10 mouse cellular contexts compared by ENCODE assay signal in genomic region chr17:25568880-25569279, GRCm38 (mm10). TPM values are rescaled to one million over a fixed set of nuclear protein-coding genes. Genes with fewer than 3 reads are reported as not detected.
DNase-seq lines count a peak whose midpoint lies in the region; ATAC-seq and TF ChIP-seq lines count a peak whose summit lies in the region.
"Had no signal": no experiment of that assay in that cellular context is flagged by ENCODE, and none has a peak within 500 bp of the region (broad histone marks: within the 10 kb centered on the region; RNA-seq: fewer than 3 reads in every experiment).

No protein-coding gene starts in this region.

- no peak overlapping the region for H3K9ac ChIP-seq in intestine, embryonic 15.5 days

- no peak for DNase-seq in cerebellum, adult 2 months
- no peak for DNase-seq in cerebellum, postnatal 25 days
- DNase-seq in left cerebral cortex, postnatal 25 days (ENCODE audit: low spot score in 2 of 2) = peak; percentile 37 to 67
- DNase-seq in left cerebral cortex, postnatal 4 days = no peak
- peak; percentile 38 for DNase-seq in right cerebral cortex, postnatal 14 days
- no peak for DNase-seq in liver
- DNase-seq in lung, postnatal 10 days = no peak
- DNase-seq: cerebellum, adult 11 months had no signal

- no peak for TF ChIP-seq CTCF in cerebellum, adult 2 months (IDR thresholded peaks at IDR 0.05; ENCODE audit: borderline replicate concordance, insufficient read depth, low read depth, low read length)

- H3K27me3 ChIP-seq in cerebellum, adult 2 months (ENCODE audit: control insufficient read depth, insufficient read depth, low read length) = peaks cover 1% of the 10 kb centered on the region; the same call in 1 of the 2 replicates
- peaks cover 24% of the 10 kb centered on the region for H3K27me3 ChIP-seq in intestine, embryonic 15.5 days (replicated peaks)
- H3K27me3 ChIP-seq: Patski had no signal

- 32% methylated on average over 11 of the region's 11 CpGs for WGBS in cerebellum, adult 2 months
- 79% methylated on average over 11 of the region's 11 CpGs for WGBS in intestine, embryonic 15.5 days

- H3K36me3 ChIP-seq in intestine, embryonic 15.5 days = no peaks in the 10 kb centered on the region

- TF ChIP-seq POLR2A in cerebellum, adult 2 months (IDR thresholded peaks at IDR 0.05; ENCODE audit: borderline replicate concordance, insufficient read depth, low read length) = no peak

- peaks cover 5% of the 10 kb centered on the region; the same call in 1 of the 2 replicates for H3K4me1 ChIP-seq in cerebellum, adult 2 months (ENCODE audit: control insufficient read depth, insufficient read depth, low read length)
- peaks cover 14% of the 10 kb centered on the region for H3K4me1 ChIP-seq in intestine, embryonic 15.5 days (replicated peaks)

- ATAC-seq in intestine, embryonic 15.5 days = no peak

- peak overlapping the region; percentile 58 for H3K4me3 ChIP-seq in cerebellum, adult 2 months (replicated peaks; ENCODE audit: insufficient read depth, low read depth, low read length)
- H3K4me3 ChIP-seq in intestine, embryonic 15.5 days (replicated peaks) = peak overlapping the region; percentile 20

- 0 out of 2 replicates have a peak overlapping the region, but pooled peaks have one; percentile 18 for H3K4me2 ChIP-seq in intestine, embryonic 15.5 days (replicated peaks)

- H3K9me3 ChIP-seq in intestine, embryonic 15.5 days = no peaks in the 10 kb centered on the region

- intact Hi-C loops in left cerebral cortex, postnatal 25 days (cut with DNase I) = loop anchor here (2.0 to 5.0 kb wide), 3 partner anchors 60 to 233 kb away; no protein-coding TSS in a partner anchor
- intact Hi-C loops in left cerebral cortex, postnatal 4 days (cut with DNase I) = no loop called here

- no peak overlapping the region for H3K27ac ChIP-seq in cerebellum, adult 2 months (ENCODE audit: insufficient read depth, low read length)
- H3K27ac ChIP-seq in intestine, embryonic 15.5 days = no peak overlapping the region

RNA-seq across cellular contexts. Expression of gene Sox8, which starts 1.6 kb away (rescaled TPM):
- 35.9 and 38.0 TPM in 2 replicates for polyA plus RNA-seq in cerebellum, adult 2 months (2012; rRNA removed)
- total RNA-seq in left cerebral cortex, postnatal 25 days (2021) = 10 to 100 TPM; 52.1 to 55.3 TPM
- total RNA-seq in left cerebral cortex, postnatal 4 days (2021) = 10 to 100 TPM; 29.9 to 38.1 TPM
- polyA plus RNA-seq in intestine, embryonic 15.5 days (2015; fragmentation: Nextera tagmentation; extraction: Ambion mirVana) = 5.8 and 6.1 TPM in 2 replicates

RNA-seq across cellular contexts. Expression of gene Lmf1, which starts 10.0 kb away (rescaled TPM):
- 18.6 and 19.1 TPM in 2 replicates for polyA plus RNA-seq in cerebellum, adult 2 months (2012; rRNA removed)
- 10 to 100 TPM; 20.4 to 23.7 TPM for total RNA-seq in left cerebral cortex, postnatal 25 days (2021)
- 10 to 100 TPM; 19.4 to 21.5 TPM for total RNA-seq in left cerebral cortex, postnatal 4 days (2021)
- 33.0 and 35.9 TPM in 2 replicates for polyA plus RNA-seq in intestine, embryonic 15.5 days (2015; fragmentation: Nextera tagmentation; extraction: Ambion mirVana)

Comparison
In these comparisons a context has a peak if more than half of its experiments do, and no peak if none do; other contexts are left out.
1. DNase-seq: peak in left cerebral cortex, postnatal 25 days (2 of 2) and right cerebral cortex, postnatal 14 days (single experiment); none in cerebellum, adult 2 months (0 of 2), cerebellum, postnatal 25 days (0 of 2), left cerebral cortex, postnatal 4 days (single experiment), liver (single experiment) and lung, postnatal 10 days (single experiment).